Mouse (Mus musculus) heart, postnatal 0 days (tissue): ENCODE measurements around the gene Rfxap.

Experiments
- CTCF ChIP-seq: IDR thresholded peaks from 2 replicates; pipeline ENCODE4 v1.5.1; 2016; ENCODE audit warnings: antibody characterized with exemption, control low read depth, low read depth
- EP300 ChIP-seq: IDR thresholded peaks from 2 replicates; pipeline ENCODE4 v1.6.1; 2016; ENCODE audit warnings: antibody characterized with exemption, low read depth

GRCm38 (mm10) chr3:54768592-54768991 is 39.0 kb downstream of the Rfxap start:
- TF ChIP-seq CTCF (no peak), EP300 (no peak)
